Mouse (Mus musculus): Measurements from ENCODE around the gene Ubl7. TPM values are rescaled to one million over a fixed set of nuclear protein-coding genes. Genes with fewer than 3 reads are reported as not detected.

Gene Ubl7
- total and polyA plus RNA-seq, 2 experiments from 2014 or later, result 132 to 161 TPM

DNA sequence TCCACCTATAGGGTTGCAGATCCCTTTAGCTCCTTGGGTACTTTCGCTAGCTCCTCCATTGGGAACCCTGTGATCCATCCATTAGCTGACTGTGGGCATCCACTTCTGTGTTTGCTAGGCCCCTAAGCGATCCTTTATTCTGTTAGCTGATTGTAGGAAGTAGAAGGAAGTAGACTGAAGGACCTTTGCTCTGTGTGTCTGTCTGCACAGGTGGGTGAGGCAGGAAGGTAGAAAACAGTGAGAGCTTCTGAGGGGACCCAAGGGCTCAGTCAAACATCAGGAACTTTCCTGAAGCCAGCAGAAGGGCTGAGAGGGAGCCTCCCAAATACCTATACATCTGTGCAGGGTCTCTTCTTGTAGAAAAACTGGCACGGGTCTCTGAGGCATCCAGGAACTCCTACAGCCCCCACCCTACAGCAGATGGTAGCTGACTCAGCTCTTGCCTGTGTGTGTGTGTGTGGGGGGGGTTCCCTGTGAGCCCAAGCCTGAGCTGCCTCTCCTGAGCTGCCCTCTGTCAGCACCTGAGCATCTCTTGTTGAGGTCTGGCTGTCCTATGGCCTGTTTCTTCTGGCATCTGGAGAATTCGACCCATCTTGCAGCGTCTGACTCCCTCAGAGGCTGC, 64.5 kb downstream of the Ubl7 start:
- no peak for DNase-seq (ENCODE audit: low spot score)
- Histone ChIP-seq H3K9me3 (ENCODE audit: low read length) (no peaks in the 10 kb centered on the region), H3K4me3 (ENCODE audit: low read depth, low read length) (no peak overlapping the region), H3K36me3 (ENCODE audit: insufficient read depth, low read length) (no peaks in the 10 kb centered on the region), H3K9ac (replicated peaks; ENCODE audit: low read length, poor library complexity, severe bottlenecking) (no peak overlapping the region), H3K27me3 (ENCODE audit: insufficient read depth, low read length) (no peaks in the 10 kb centered on the region), H3K4me1 (ENCODE audit: insufficient read depth, low read length) (no peaks in the 10 kb centered on the region), H3K4me2 (ENCODE audit: low read depth, low read length, poor library complexity, severe bottlenecking) (no peak overlapping the region), H3K27ac (ENCODE audit: low read depth, low read length) (no peak overlapping the region)
- TF ChIP-seq CTCF (IDR thresholded peaks at IDR 0.05), result no peak
- WGBS, result 86% methylated on average over 5 of the region's 5 CpGs
- ATAC-seq (ENCODE audit: low FRiP score), result no peak

- DNase-seq (ENCODE audit: low spot score) (no peak), ATAC-seq (ENCODE audit: low FRiP score) (no peak)
- Histone ChIP-seq H3K9ac (replicated peaks; ENCODE audit: low read length, poor library complexity, severe bottlenecking) (no peak overlapping the region), H3K36me3 (ENCODE audit: insufficient read depth, low read length) (no peaks in the 10 kb centered on the region), H3K4me3 (ENCODE audit: low read depth, low read length) (no peak overlapping the region), H3K27ac (ENCODE audit: low read depth, low read length) (no peak overlapping the region), H3K4me1 (ENCODE audit: insufficient read depth, low read length) (no peaks in the 10 kb centered on the region), H3K4me2 (ENCODE audit: low read depth, low read length, poor library complexity, severe bottlenecking) (no peak overlapping the region), H3K27me3 (ENCODE audit: insufficient read depth, low read length) (no peaks in the 10 kb centered on the region), H3K9me3 (ENCODE audit: low read length) (no peaks in the 10 kb centered on the region)
- no peak for TF ChIP-seq CTCF (IDR thresholded peaks at IDR 0.05)
- WGBS, result 89% methylated on average over 6 of the region's 6 CpGs
Measured at GRCm38 (mm10) chr9:57978025-57978424, 67.2 kb downstream of the Ubl7 start.

GRCm38 (mm10) chr9:57978858-57979257, 68.1 kb downstream of the Ubl7 start:
- no peak for TF ChIP-seq CTCF (IDR thresholded peaks at IDR 0.05)
- no peaks in the 10 kb centered on the region for H3K4me1 ChIP-seq (ENCODE audit: insufficient read depth, low read length)
- ATAC-seq (ENCODE audit: low FRiP score), result no peak
- H3K36me3 ChIP-seq (ENCODE audit: insufficient read depth, low read length), result no peaks in the 10 kb centered on the region
- no peak for DNase-seq (ENCODE audit: low spot score)
- H3K27ac ChIP-seq (ENCODE audit: low read depth, low read length), result no peak overlapping the region
- no peak overlapping the region for H3K4me3 ChIP-seq (ENCODE audit: low read depth, low read length)
- no peak overlapping the region for H3K4me2 ChIP-seq (ENCODE audit: low read depth, low read length, poor library complexity, severe bottlenecking)
- H3K9ac ChIP-seq (replicated peaks; ENCODE audit: low read length, poor library complexity, severe bottlenecking), result no peak overlapping the region
- 75% methylated on average over 3 of the region's 3 CpGs for WGBS
- H3K27me3 ChIP-seq (ENCODE audit: insufficient read depth, low read length), result no peaks in the 10 kb centered on the region
- no peaks in the 10 kb centered on the region for H3K9me3 ChIP-seq (ENCODE audit: low read length)

Other genes starting within 250 kb of the Ubl7 start
- not detected in 2 replicates for gene Cyp1a2, start 227.3 kb upstream of the Ubl7 start, total RNA-seq (2014; rRNA removed)
- not detected in 2 replicates for gene Cyp1a2, start 227.3 kb upstream of the Ubl7 start, polyA plus RNA-seq (2015; fragmentation: Nextera tagmentation; extraction: Ambion mirVana)
- gene Cyp1a1, start 223.1 kb upstream of the Ubl7 start, total RNA-seq (2014; rRNA removed), result 0.28 TPM in 1 of 2 replicates, not detected in the other
- 0.09 TPM in 2 replicates for gene Cyp1a1, start 223.1 kb upstream of the Ubl7 start, polyA plus RNA-seq (2015; fragmentation: Nextera tagmentation; extraction: Ambion mirVana)
- 10.6 and 11.9 TPM in 2 replicates for gene Edc3, start 202.4 kb upstream of the Ubl7 start, total RNA-seq (2014; rRNA removed)
- gene Edc3, start 202.4 kb upstream of the Ubl7 start, polyA plus RNA-seq (2015; fragmentation: Nextera tagmentation; extraction: Ambion mirVana), result 27.3 and 27.8 TPM in 2 replicates
- gene Clk3, start 145.1 kb upstream of the Ubl7 start, total RNA-seq (2014; rRNA removed), result 82.1 and 83.7 TPM in 2 replicates
- 53.4 and 54.3 TPM in 2 replicates for gene Clk3, start 145.1 kb upstream of the Ubl7 start, polyA plus RNA-seq (2015; fragmentation: Nextera tagmentation; extraction: Ambion mirVana)
- 4.9 and 5.3 TPM in 2 replicates for gene Arid3b, start 74.2 kb upstream of the Ubl7 start, total RNA-seq (2014; rRNA removed)
- 3.7 and 4.6 TPM in 2 replicates for gene Arid3b, start 74.2 kb upstream of the Ubl7 start, polyA plus RNA-seq (2015; fragmentation: Nextera tagmentation; extraction: Ambion mirVana)
- 42.3 and 49.5 TPM in 2 replicates for gene Sema7a, start 29.1 kb downstream of the Ubl7 start, total RNA-seq (2014; rRNA removed)
- gene Sema7a, start 29.1 kb downstream of the Ubl7 start, polyA plus RNA-seq (2015; fragmentation: Nextera tagmentation; extraction: Ambion mirVana), result 3.2 and 3.6 TPM in 2 replicates
- gene Cyp11a1, start 95.4 kb downstream of the Ubl7 start, total RNA-seq (2014; rRNA removed), result 0.22 and 1.3 TPM in 2 replicates
- gene Cyp11a1, start 95.4 kb downstream of the Ubl7 start, polyA plus RNA-seq (2015; fragmentation: Nextera tagmentation; extraction: Ambion mirVana), result 1.3 and 1.5 TPM in 2 replicates
- gene Stra6, start 152.8 kb downstream of the Ubl7 start, total RNA-seq (2014; rRNA removed), result 19.6 and 20.8 TPM in 2 replicates
- gene Stra6, start 152.8 kb downstream of the Ubl7 start, polyA plus RNA-seq (2015; fragmentation: Nextera tagmentation; extraction: Ambion mirVana), result 8.8 and 9.2 TPM in 2 replicates
- 0.24 and 0.27 TPM in 2 replicates for gene Ccdc33, start 207.8 kb downstream of the Ubl7 start, total RNA-seq (2014; rRNA removed)
- 1.1 and 1.4 TPM in 2 replicates for gene Ccdc33, start 207.8 kb downstream of the Ubl7 start, polyA plus RNA-seq (2015; fragmentation: Nextera tagmentation; extraction: Ambion mirVana)

Data from midbrain, postnatal 0 days (tissue).